Mouse (Mus musculus) ovary, postnatal 10 days (tissue): ENCODE measurements around the gene Socs2.
"Not testable (repeated sequence)": the region's sequence is repeated elsewhere in the genome, so short reads cannot be mapped to it uniquely, and the experiment has no call there.

Source experiments
- DNase-seq: peaks from one replicate; pipeline ENCODE4 v3.0.0; 2022; ENCODE audit warnings: low spot score

Gene Socs2

GRCm38 (mm10) chr10:95392073-95392472 is 24.9 kb downstream of the Socs2 start:
- no peak for DNase-seq

GRCm38 (mm10) chr10:95390871-95391270 is 26.1 kb downstream of the Socs2 start:
- DNase-seq = no peak

- not testable (repeated sequence) for DNase-seq
These were observed 27.2 kb downstream of the Socs2 start for GRCm38 (mm10) chr10:95389805-95390204.

- no peak for DNase-seq
These were observed 28.0 kb downstream of the Socs2 start for GRCm38 (mm10) chr10:95388821-95389477.

GRCm38 (mm10) chr10:95386527-95386926 is 30.5 kb downstream of the Socs2 start:
- DNase-seq = no peak

- DNase-seq = no peak
These were observed 31.2 kb downstream of the Socs2 start for GRCm38 (mm10) chr10:95385801-95386203.

GRCm38 (mm10) chr10:95385081-95385480 is 31.9 kb downstream of the Socs2 start:
- no peak for DNase-seq

- no peak for DNase-seq
These were observed 32.5 kb downstream of the Socs2 start for GRCm38 (mm10) chr10:95384446-95384845.

- no peak for DNase-seq
These were observed 43.6 kb downstream of the Socs2 start for GRCm38 (mm10) chr10:95373340-95373739.

- DNase-seq = no peak
These were observed 45.0 kb downstream of the Socs2 start for GRCm38 (mm10) chr10:95371942-95372341.

GRCm38 (mm10) chr10:95369190-95369589 is 47.8 kb downstream of the Socs2 start:
- DNase-seq = no peak

GRCm38 (mm10) chr10:95368151-95368550 is 48.8 kb downstream of the Socs2 start:
- no peak for DNase-seq

GRCm38 (mm10) chr10:95367661-95368089 is 49.3 kb downstream of the Socs2 start:
- no peak for DNase-seq

GRCm38 (mm10) chr10:95367241-95367640 is 49.7 kb downstream of the Socs2 start:
- no peak for DNase-seq

GRCm38 (mm10) chr10:95362326-95362725 is 54.7 kb downstream of the Socs2 start:
- DNase-seq = no peak

GRCm38 (mm10) chr10:95361260-95361841 is 55.6 kb downstream of the Socs2 start:
- no peak for DNase-seq

GRCm38 (mm10) chr10:95360048-95360447 is 56.9 kb downstream of the Socs2 start:
- no peak for DNase-seq

GRCm38 (mm10) chr10:95357721-95358120 is 59.3 kb downstream of the Socs2 start:
- DNase-seq = no peak

GRCm38 (mm10) chr10:95356711-95357110 is 60.3 kb downstream of the Socs2 start:
- no peak for DNase-seq

- no peak for DNase-seq
These were observed 61.2 kb downstream of the Socs2 start for GRCm38 (mm10) chr10:95355678-95356268.

- DNase-seq = no peak
These were observed 62.3 kb downstream of the Socs2 start for GRCm38 (mm10) chr10:95354673-95355072.

GRCm38 (mm10) chr10:95354047-95354446 is 62.9 kb downstream of the Socs2 start:
- DNase-seq = no peak

GRCm38 (mm10) chr10:95348457-95348856 is 68.5 kb downstream of the Socs2 start:
- DNase-seq = no peak

GRCm38 (mm10) chr10:95347776-95348175 is 69.2 kb downstream of the Socs2 start:
- no peak for DNase-seq
